Mouse (Mus musculus): ENCODE measurements around the gene Ap3b2.

Ap3b2 gene

GRCm38 (mm10) chr7:81476833-81477232 lies 16.9 kb downstream of the Ap3b2 start:
- no peak for DNase-seq (ENCODE audit: low spot score in 2 of 2)

GRCm38 (mm10) chr7:81475221-81475620 lies 18.5 kb downstream of the Ap3b2 start:
- DNase-seq (ENCODE audit: low spot score in 2 of 2) = no peak

GRCm38 (mm10) chr7:81464906-81465450 lies 28.7 kb downstream of the Ap3b2 start:
- DNase-seq (ENCODE audit: low spot score in 2 of 2) = no peak

GRCm38 (mm10) chr7:81464116-81464515 lies 29.6 kb downstream of the Ap3b2 start:
- DNase-seq (ENCODE audit: low spot score in 2 of 2) = no peak

- DNase-seq (ENCODE audit: low spot score in 2 of 2) = no peak
Observed at GRCm38 (mm10) chr7:81462815-81463214, 30.9 kb downstream of the Ap3b2 start.

GRCm38 (mm10) chr7:81455155-81455651 lies 38.5 kb downstream of the Ap3b2 start, which contains the start of gene Cpeb1:
Cpeb1 (minus strand) TSS chr7:81455465.
- no peak for DNase-seq (ENCODE audit: low spot score in 2 of 2)

GRCm38 (mm10) chr7:81454331-81455039 lies 39.2 kb downstream of the Ap3b2 start:
- DNase-seq (ENCODE audit: low spot score in 2 of 2) = no peak

GRCm38 (mm10) chr7:81453443-81454274 lies 40.1 kb downstream of the Ap3b2 start:
- DNase-seq (ENCODE audit: low spot score in 2 of 2) = no peak

GRCm38 (mm10) chr7:81452971-81453441 lies 40.7 kb downstream of the Ap3b2 start:
- no peak for DNase-seq (ENCODE audit: low spot score in 2 of 2)

Measured in spleen, postnatal 14 days (tissue).